Mouse (Mus musculus) ES-E14 (cell line): ENCODE measurements around the gene Nek6.

Source experiments
- CHD2 ChIP-seq: IDR thresholded peaks from 2 replicates; pipeline ENCODE4 v1.6.1; 2014; ENCODE audit warnings: mild to moderate bottlenecking, low read depth, low read length, inconsistent platforms
- ZC3H11A ChIP-seq: IDR thresholded peaks from 2 replicates; pipeline ENCODE4 v1.6.1; 2012; ENCODE audit warnings: low read depth, mild to moderate bottlenecking, inconsistent platforms, low read length, borderline replicate concordance
- ZNF384 ChIP-seq: IDR thresholded peaks from 2 replicates; pipeline ENCODE4 v1.6.1; 2012; ENCODE audit warnings: low read depth, low read length, inconsistent platforms

DNA sequence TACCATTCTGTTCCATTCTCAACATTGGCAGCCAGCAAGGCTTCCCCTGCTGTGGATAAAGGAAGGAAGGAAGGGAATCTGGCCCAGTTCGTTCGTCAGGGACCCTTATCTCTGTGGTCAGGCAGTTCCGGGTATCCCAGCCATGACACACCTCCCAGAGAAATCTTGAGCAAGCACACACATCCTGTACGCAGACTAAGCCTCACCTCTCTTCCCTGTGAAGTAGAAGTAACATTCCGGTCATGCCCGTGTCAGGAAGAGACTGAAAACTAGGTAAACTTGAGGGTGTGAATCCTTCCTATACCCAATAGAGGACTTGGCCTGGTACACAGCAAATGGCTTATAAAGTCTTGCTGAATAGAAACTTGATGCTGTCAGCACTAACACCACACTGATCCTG, 21.9 kb downstream of the Nek6 start:
- TF ChIP-seq ZNF384 (no peak), CHD2 (no peak), ZC3H11A (no peak)
